Mouse (Mus musculus): ENCODE measurements around the gene Zfp652.
A peak's percentile ranks its signal among the peaks of the same experiment; 100 is the strongest.

- 0 out of 2 replicates have a peak, but pooled peaks have one; percentile 3 for TF ChIP-seq CTCF (IDR thresholded peaks at IDR 0.05; ENCODE audit: extremely low read depth, insufficient read depth, insufficient read length, insufficient replicate concordance)
- no peak for TF ChIP-seq POLR2A (IDR thresholded peaks at IDR 0.05; ENCODE audit: low read depth, low read length)
Observed at GRCm38 (mm10) chr11:95785675-95786074, 73.2 kb downstream of the Zfp652 start.
